Mouse (Mus musculus): Measurements from ENCODE around the gene Etfdh. TPM values are rescaled to one million over a fixed set of nuclear protein-coding genes. Genes with fewer than 3 reads are reported as not detected.
A peak's percentile ranks its signal among the peaks of the same experiment; 100 is the strongest.
"Not testable (repeated sequence)": the region's sequence is repeated elsewhere in the genome, so short reads cannot be mapped to it uniquely, and the experiment has no call there.

The Etfdh gene
- polyA plus RNA-seq, 1 experiment from 2014 or later, result 45.7 TPM

GRCm38 (mm10) chr3:79575576-79576467 is 53.5 kb downstream of the Etfdh start:
- H3K4me3 ChIP-seq, result no peak overlapping the region
- no peak overlapping the region for H3K9ac ChIP-seq
- no peaks in the 10 kb centered on the region for H3K9me3 ChIP-seq
- no peak overlapping the region for H3K4me2 ChIP-seq
- 19% methylated on average over 10 of the region's 10 CpGs for WGBS
- ATAC-seq (replicated peaks), result peak; percentile 79
- H3K36me3 ChIP-seq (replicated peaks), result no peaks in the 10 kb centered on the region
- H3K27me3 ChIP-seq (replicated peaks), result no peaks in the 10 kb centered on the region
- H3K4me1 ChIP-seq, result peaks cover 4% of the 10 kb centered on the region; the same call in 1 of the 2 replicates
- 0 out of 2 replicates have a peak overlapping the region, but pooled peaks have one; percentile 31 for H3K27ac ChIP-seq

DNA sequence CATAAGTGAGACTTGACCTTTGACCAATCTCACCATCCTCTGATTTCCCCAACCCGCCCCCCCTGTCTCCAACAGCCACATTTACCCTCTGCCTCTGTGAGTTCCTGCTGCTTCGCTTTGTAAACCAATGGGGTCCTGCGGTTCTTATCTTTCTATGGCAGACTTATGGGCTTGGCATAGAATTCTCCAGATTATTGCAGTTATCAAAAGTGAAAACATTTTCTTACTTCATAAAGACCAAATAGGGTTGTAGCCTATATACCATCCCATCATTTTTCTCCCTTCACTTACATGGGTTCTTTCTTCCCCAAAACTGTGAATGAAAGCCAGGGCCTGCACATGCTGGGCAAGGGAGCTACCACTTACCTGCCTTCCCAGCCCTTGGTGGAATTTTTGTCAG is 55.0 kb downstream of the Etfdh start:
- Histone ChIP-seq H3K4me1 (peaks cover 4% of the 10 kb centered on the region; the same call in 1 of the 2 replicates), H3K4me2 (no peak overlapping the region), H3K27me3 (replicated peaks) (no peaks in the 10 kb centered on the region), H3K9ac (no peak overlapping the region), H3K36me3 (replicated peaks) (no peaks in the 10 kb centered on the region), H3K27ac (no peak overlapping the region), H3K9me3 (no peaks in the 10 kb centered on the region), H3K4me3 (no peak overlapping the region)
- 90% methylated on average over 3 of the region's 3 CpGs for WGBS
- ATAC-seq (replicated peaks), result no peak

DNA sequence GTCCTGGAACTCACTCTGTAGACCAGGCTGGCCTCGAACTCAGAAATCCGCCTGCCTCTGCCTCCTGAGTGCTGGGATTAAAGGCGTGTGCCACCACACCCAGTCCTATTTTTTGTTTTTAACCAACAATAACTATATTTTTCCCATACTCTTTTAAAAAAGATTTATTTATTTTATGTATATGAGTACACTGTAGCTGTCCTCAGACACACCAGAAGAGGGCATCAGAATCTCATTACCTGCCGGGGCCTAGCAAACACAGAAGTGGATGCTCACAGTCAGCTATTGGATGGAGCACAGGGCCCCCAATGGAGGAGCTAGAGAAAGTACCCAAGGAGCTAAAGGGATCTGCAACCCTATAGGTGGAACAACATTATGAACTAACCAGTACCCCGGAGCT is 55.9 kb downstream of the Etfdh start:
- H3K9me3 ChIP-seq; H3K4me3 ChIP-seq; H3K4me2 ChIP-seq; H3K27me3 ChIP-seq (replicated peaks); H3K4me1 ChIP-seq; H3K36me3 ChIP-seq (replicated peaks); ATAC-seq (replicated peaks); H3K9ac ChIP-seq; H3K27ac ChIP-seq: not testable (repeated sequence)
- 92% methylated on average over 5 of the region's 5 CpGs for WGBS

- WGBS, result 72% methylated on average over 3 of the region's 3 CpGs
- peaks cover 4% of the 10 kb centered on the region; the same call in 1 of the 2 replicates for H3K4me1 ChIP-seq
- no peak for ATAC-seq (replicated peaks)
- H3K4me2 ChIP-seq, result no peak overlapping the region
- H3K4me3 ChIP-seq, result no peak overlapping the region
- H3K36me3 ChIP-seq (replicated peaks), result no peaks in the 10 kb centered on the region
- H3K27me3 ChIP-seq (replicated peaks), result no peaks in the 10 kb centered on the region
- H3K9ac ChIP-seq, result no peak overlapping the region
- no peaks in the 10 kb centered on the region for H3K9me3 ChIP-seq
- H3K27ac ChIP-seq, result no peak overlapping the region
Observed at GRCm38 (mm10) chr3:79572399-79572798, 56.9 kb downstream of the Etfdh start.

- Histone ChIP-seq H3K4me1 (peaks cover 23% of the 10 kb centered on the region), H3K27me3 (replicated peaks) (no peaks in the 10 kb centered on the region), H3K4me2 (no peak overlapping the region), H3K36me3 (replicated peaks) (no peaks in the 10 kb centered on the region), H3K4me3 (no peak overlapping the region), H3K27ac (no peak overlapping the region), H3K9ac (no peak overlapping the region), H3K9me3 (no peaks in the 10 kb centered on the region)
- 91% methylated on average over 3 of the region's 3 CpGs for WGBS
- no peak for ATAC-seq (replicated peaks)
Observed at GRCm38 (mm10) chr3:79569351-79569681, 60.0 kb downstream of the Etfdh start.

GRCm38 (mm10) chr3:79568629-79569350 is 60.5 kb downstream of the Etfdh start:
- H3K36me3 ChIP-seq (replicated peaks), result no peaks in the 10 kb centered on the region
- 0 out of 2 replicates have a peak overlapping the region, but pooled peaks have one; percentile 73 for H3K4me3 ChIP-seq
- H3K27ac ChIP-seq, result no peak overlapping the region
- peaks cover 23% of the 10 kb centered on the region for H3K4me1 ChIP-seq
- H3K9ac ChIP-seq, result no peak overlapping the region
- no peak for ATAC-seq (replicated peaks)
- WGBS, result 86% methylated on average over 16 of the region's 16 CpGs
- no peaks in the 10 kb centered on the region for H3K9me3 ChIP-seq
- no peaks in the 10 kb centered on the region for H3K27me3 ChIP-seq (replicated peaks)
- peak overlapping the region; percentile 70 for H3K4me2 ChIP-seq

GRCm38 (mm10) chr3:79567703-79568362 is 61.5 kb downstream of the Etfdh start, which contains the start of gene Fnip2:
Gene Fnip2 (minus strand): TSS chr3:79567796.
- H3K36me3 ChIP-seq (replicated peaks), result no peaks in the 10 kb centered on the region
- under 1% methylated on average over 53 of the region's 55 CpGs for WGBS

DNA sequence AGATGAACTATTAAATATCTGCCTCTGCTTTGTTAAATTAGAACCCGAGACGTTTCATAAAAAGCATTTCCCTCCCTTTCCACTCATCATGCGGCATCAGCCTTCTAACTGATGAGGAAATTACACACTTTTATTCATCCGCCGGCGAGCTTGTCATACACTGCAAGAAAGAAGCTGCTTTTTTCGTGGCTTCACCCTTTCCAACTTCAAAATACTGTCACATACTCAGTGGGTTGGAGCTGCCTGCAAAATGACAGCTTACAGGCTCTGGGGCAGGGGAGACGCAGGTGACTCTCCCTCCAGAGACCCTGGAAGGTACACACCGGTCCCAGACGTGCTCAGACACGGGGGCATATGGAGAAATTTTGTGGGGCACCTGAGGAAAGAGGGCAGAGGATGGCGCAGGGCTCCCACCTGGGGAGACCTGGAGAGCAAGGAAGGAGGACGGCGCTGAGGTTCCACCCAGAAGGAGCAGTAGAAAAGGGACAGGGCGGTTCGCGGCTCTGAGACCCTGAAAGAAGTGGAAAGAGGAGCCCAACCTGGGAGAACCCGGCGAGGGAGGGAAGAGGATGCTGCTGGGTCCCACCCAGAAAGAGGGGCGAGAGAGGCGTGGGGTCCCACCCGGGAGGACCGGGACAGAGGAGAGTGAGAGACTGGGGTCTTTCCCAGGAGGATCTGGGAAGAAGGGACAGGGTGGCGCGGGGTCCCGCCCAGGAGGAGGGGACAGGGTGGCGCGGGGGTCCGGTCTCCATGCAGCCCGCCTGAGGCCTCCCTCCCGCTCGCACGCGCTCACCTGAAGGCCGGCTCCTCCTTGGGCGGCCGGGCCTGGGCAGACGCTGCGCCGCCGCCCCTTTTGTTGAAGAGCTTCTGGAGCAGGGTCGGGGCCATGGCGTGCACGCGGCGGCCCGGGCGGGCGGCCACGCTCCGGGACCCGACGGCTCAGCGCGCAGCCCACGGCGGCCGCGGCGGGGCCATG is 62.3 kb downstream of the Etfdh start:
- peak; percentile 80 for ATAC-seq (replicated peaks)
- H3K4me2 ChIP-seq, result peak overlapping the region; percentile 70
- peak overlapping the region; percentile 79 for H3K9ac ChIP-seq
- H3K27ac ChIP-seq, result peak overlapping the region; percentile 87
- peak overlapping the region; percentile 73 for H3K4me3 ChIP-seq
- 1% methylated on average over 56 of the region's 60 CpGs for WGBS
- no peaks in the 10 kb centered on the region for H3K36me3 ChIP-seq (replicated peaks)
- no peaks in the 10 kb centered on the region for H3K27me3 ChIP-seq (replicated peaks)
- H3K9me3 ChIP-seq, result no peaks in the 10 kb centered on the region
- H3K4me1 ChIP-seq, result peaks cover 23% of the 10 kb centered on the region

More at GRCm38 (mm10) chr3:79567703-79568362, 61.5 kb downstream of the Etfdh start, which contains the start of gene Fnip2:
- Histone ChIP-seq H3K27ac (peak within 1 kb of the TSS; percentile 87), H3K27me3 (replicated peaks) (no peaks in the 10 kb centered on the region), H3K4me3 (peak within 1 kb of the TSS; percentile 73), H3K4me2 (peak within 1 kb of the TSS; percentile 70), H3K9me3 (no peaks in the 10 kb centered on the region), H3K4me1 (peaks cover 23% of the 10 kb centered on the region), H3K9ac (peak within 1 kb of the TSS; percentile 79)
- ATAC-seq (replicated peaks), result peak; percentile 97

DNA sequence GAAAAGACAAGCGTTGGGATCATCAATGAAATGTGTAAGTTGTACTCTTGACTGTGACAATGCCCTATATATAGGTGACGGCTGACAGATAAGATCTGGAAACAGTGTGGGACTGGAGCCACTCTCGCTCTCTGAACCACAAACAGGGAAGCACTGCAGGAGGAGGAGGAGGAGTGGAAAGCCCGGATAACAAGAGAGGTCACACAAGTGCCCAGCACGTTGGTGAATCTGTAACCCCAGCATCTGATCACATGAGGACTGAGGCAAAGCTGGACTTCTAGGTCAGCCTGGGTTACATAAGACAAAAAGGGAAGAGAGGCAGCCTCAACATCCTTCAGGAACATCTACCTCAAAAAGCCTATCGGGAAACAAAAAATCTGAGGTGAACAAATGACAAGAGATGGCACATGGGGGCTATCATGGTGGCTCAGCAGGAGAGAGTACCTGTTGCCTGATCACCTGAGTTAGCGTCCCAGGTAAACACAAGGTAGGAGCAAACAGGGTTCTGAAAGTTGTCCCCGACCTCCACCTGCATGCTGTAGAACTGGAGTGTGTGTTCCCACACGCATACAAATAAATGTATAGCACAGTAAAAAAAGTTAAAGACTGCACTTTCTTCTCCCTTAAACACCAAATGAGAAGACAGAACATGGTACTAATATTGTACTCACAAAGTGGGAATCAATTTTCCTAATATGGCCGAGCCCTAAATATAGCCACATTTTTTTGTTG is 64.3 kb downstream of the Etfdh start:
- H3K9me3 ChIP-seq, result no peaks in the 10 kb centered on the region
- H3K4me3 ChIP-seq, result no peak overlapping the region
- ATAC-seq (replicated peaks), result no peak

DNA sequence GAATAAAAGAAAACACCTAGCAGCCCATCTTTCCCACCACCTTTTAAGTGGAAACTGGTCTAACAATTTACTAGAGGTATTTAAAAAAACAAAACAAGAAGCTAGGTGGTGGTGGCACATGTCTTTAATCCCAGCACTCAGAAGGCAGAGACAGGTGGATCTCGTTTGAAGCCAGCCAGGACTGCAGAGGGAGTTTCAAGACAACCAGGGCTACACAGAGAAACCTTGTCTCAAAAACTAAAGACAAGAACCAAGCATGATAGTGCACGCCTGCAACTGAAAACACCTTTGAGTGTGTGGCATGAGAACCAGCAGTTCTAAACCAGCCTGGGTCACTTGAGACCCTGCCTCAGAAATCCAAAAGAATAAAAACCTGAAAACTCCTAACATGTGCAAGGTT is 65.8 kb downstream of the Etfdh start:
- no peak overlapping the region for H3K4me2 ChIP-seq
- H3K4me1 ChIP-seq, result peaks cover 23% of the 10 kb centered on the region
- H3K27ac ChIP-seq, result no peak overlapping the region
- H3K9me3 ChIP-seq, result no peaks in the 10 kb centered on the region
- no peak for ATAC-seq (replicated peaks)
- no peaks in the 10 kb centered on the region for H3K27me3 ChIP-seq (replicated peaks)
- no peaks in the 10 kb centered on the region for H3K36me3 ChIP-seq (replicated peaks)
- H3K4me3 ChIP-seq, result no peak overlapping the region
- 88% methylated on average over 2 of the region's 2 CpGs for WGBS
- H3K9ac ChIP-seq, result no peak overlapping the region

More for the DNA sequence above, 64.3 kb downstream of the Etfdh start:
- Histone ChIP-seq H3K36me3 (replicated peaks) (no peaks in the 10 kb centered on the region), H3K27ac (no peak overlapping the region), H3K9ac (no peak overlapping the region), H3K4me1 (peaks cover 23% of the 10 kb centered on the region), H3K27me3 (replicated peaks) (no peaks in the 10 kb centered on the region), H3K4me2 (no peak overlapping the region)
- 83% methylated on average over 10 of the region's 10 CpGs for WGBS

All from midbrain, embryonic 15.5 days (tissue).